Mouse (Mus musculus) liver, embryonic 15.5 days (tissue): Measurements from ENCODE around the gene Gbp7. TPM values are rescaled to one million over a fixed set of nuclear protein-coding genes. Genes with fewer than 3 reads are reported as not detected.
"Not testable (repeated sequence)": the region's sequence is repeated elsewhere in the genome, so short reads cannot be mapped to it uniquely, and the experiment has no call there.

Source experiments
- ATAC-seq: fragments of 200-750 bp; cut with Nextera tagmentation; 2 replicates; pipeline ENCODE4 v1.8.0; 2017; ENCODE audit warnings: moderate number of reproducible peaks, mild to moderate bottlenecking, moderate library complexity; ENCODE audit not compliant: insufficient read depth
- H3K27ac ChIP-seq: fragments of 300-500 bp; sonication (generic); replicated peaks from 2 replicates; pipeline ENCODE4 v1.5.1; 2015; ENCODE audit warnings: mild to moderate bottlenecking, inconsistent platforms
- H3K27me3 ChIP-seq: fragments of 300-500 bp; sonication (generic); 2 replicates; pipeline ENCODE4 v1.6.1; 2015; ENCODE audit warnings: mild to moderate bottlenecking, inconsistent platforms
- H3K36me3 ChIP-seq: fragments of 300-500 bp; sonication (generic); replicated peaks from 2 replicates; pipeline ENCODE4 v1.6.1; 2015; ENCODE audit warnings: moderate library complexity, mild to moderate bottlenecking, inconsistent platforms
- H3K4me1 ChIP-seq: fragments of 300-500 bp; sonication (generic); replicated peaks from 2 replicates; pipeline ENCODE4 v1.6.1; 2015; ENCODE audit warnings: inconsistent platforms
- H3K4me2 ChIP-seq: fragments of 300-500 bp; sonication (generic); 2 replicates; pipeline ENCODE4 v1.6.1; 2015; ENCODE audit warnings: moderate library complexity, mild to moderate bottlenecking, inconsistent platforms
- H3K4me3 ChIP-seq: fragments of 300-500 bp; sonication (generic); replicated peaks from 2 replicates; pipeline ENCODE4 v1.5.1; 2015; ENCODE audit warnings: mild to moderate bottlenecking, inconsistent platforms
- H3K9ac ChIP-seq: fragments of 300-500 bp; sonication (generic); 2 replicates; pipeline ENCODE4 v1.6.1; 2015; ENCODE audit warnings: moderate library complexity, mild to moderate bottlenecking, inconsistent platforms
- H3K9me3 ChIP-seq: fragments of 300-500 bp; sonication (generic); replicated peaks from 2 replicates; pipeline ENCODE4 v1.6.1; 2016; ENCODE audit warnings: inconsistent platforms
- WGBS: fragments of 180-500 bp; shearing (Covaris S2); methylation state at CpG from one replicate; pipeline ENCODE4 v1.1.7; 2015; ENCODE audit warnings: mixed read lengths; ENCODE audit not compliant: insufficient replicate concordance; 5-methylcytosine and 5-hydroxymethylcytosine counted together
- polyA plus RNA-seq: library from polyadenylated mRNA; unstranded; fragments of >200 nt; fragmentation: Nextera tagmentation; extraction: Ambion mirVana; gene quantifications from 2 replicates; pipeline ENCODE4 v1.2.1, GENCODE M21; 2015

Gbp7 gene
- polyA plus RNA-seq, 1 experiment from 2014 or later: 3.7 TPM

DNA sequence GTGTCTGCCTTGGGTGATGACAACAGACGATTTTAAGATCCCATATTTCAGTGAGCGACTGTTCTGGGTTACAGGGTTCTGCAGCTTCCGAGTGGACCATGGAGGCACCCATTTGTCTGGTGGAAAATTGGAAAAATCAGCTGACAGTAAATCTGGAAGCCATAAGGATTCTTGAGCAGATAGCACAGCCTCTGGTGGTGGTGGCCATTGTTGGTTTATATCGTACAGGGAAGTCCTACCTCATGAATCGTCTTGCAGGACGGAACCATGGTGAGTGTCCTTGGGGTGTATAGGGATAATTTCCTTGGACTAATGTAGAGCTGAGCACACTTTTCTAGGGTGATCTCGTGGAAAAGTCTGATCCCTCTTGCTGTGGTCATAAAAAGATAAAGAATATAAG lies 31.5 kb downstream of the Gbp7 start:
- no peak for ATAC-seq
- Histone ChIP-seq H3K4me3 (no peak overlapping the region), H3K27ac (no peak overlapping the region), H3K4me2 (no peak overlapping the region), H3K27me3 (no peaks in the 10 kb centered on the region), H3K4me1 (no peaks in the 10 kb centered on the region; the same call in 1 of the 2 replicates), H3K9ac (no peak overlapping the region), H3K9me3 (no peaks in the 10 kb centered on the region), H3K36me3 (no peaks in the 10 kb centered on the region)
- 58% methylated on average over 7 of the region's 7 CpGs for WGBS

DNA sequence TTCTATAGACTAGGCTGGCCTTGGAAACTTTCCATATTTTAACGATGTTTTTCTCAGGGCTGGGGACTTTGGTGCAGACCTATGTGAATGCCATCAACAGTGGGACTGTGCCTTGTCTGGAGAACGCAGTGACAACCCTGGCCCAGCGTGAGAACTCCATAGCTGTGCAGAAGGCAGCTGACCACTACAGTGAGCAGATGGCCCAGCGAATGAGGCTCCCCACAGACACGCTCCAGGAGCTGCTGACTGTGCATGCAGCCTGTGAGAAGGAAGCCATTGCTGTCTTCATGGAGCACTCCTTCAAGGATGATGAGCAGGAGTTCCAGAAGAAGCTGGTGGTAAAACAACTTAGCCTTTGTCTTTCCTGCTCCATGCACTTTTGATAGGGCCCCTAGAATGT lies 37.3 kb downstream of the Gbp7 start:
- H3K27me3 ChIP-seq, H3K36me3 ChIP-seq, H3K4me2 ChIP-seq, ATAC-seq, H3K4me3 ChIP-seq, H3K9me3 ChIP-seq, H3K27ac ChIP-seq, H3K4me1 ChIP-seq, H3K9ac ChIP-seq: not testable (repeated sequence)
- 54% methylated on average over 5 of the region's 5 CpGs for whole genome bisulfite sequencing

DNA sequence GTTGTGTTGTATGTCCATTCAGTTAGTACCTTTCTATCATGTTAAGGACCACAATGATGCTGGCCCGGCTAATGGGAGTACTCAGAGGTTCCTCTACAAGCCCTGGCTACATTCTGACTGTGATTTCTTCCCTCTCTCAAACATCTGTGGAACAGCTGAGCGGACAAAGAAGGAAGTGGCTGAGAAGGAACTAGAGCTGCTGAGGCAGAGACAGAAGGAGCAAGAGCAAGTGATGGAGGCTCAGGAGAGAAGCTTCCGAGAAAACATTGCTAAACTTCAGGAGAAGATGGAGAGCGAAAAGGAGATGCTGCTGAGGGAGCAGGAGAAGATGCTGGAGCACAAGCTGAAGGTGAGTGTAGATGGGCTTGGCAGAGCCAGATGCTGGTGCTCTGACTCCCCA lies 40.6 kb downstream of the Gbp7 start:
- 58% methylated on average over 4 of the region's 4 CpGs for WGBS
- H3K27ac ChIP-seq: no peak overlapping the region
- H3K9ac ChIP-seq: no peak overlapping the region
- H3K4me3 ChIP-seq: no peak overlapping the region
- H3K27me3 ChIP-seq: no peaks in the 10 kb centered on the region
- H3K36me3 ChIP-seq: no peaks in the 10 kb centered on the region
- no peaks in the 10 kb centered on the region for H3K9me3 ChIP-seq
- ATAC-seq: no peak
- H3K4me2 ChIP-seq: no peak overlapping the region
- H3K4me1 ChIP-seq: no peaks in the 10 kb centered on the region

DNA sequence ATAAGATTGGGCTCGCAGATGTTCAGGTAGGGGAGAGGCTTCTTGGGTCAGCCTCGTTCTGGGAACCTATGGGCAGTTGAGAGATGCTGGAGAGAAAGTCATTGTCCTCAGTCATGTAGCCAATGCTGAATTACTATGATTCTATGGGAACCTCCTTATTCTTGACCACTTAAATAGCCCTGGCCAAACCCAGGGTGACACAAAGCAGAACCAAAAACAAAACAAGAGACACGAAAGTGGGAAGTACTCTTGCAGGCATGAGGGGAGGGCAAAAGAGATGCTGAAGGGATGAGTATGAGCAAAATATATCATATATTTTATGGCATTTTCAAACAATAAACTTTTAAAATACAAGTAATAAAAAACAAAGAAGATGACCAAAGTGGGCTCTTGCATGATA lies 47.0 kb downstream of the Gbp7 start:
- no peak overlapping the region for H3K9ac ChIP-seq
- no peaks in the 10 kb centered on the region for H3K4me1 ChIP-seq
- H3K4me2 ChIP-seq: no peak overlapping the region
- H3K4me3 ChIP-seq: no peak overlapping the region
- H3K9me3 ChIP-seq: no peaks in the 10 kb centered on the region
- H3K27me3 ChIP-seq: no peaks in the 10 kb centered on the region
- ATAC-seq: no peak
- 44% methylated on average over 3 of the region's 3 CpGs for WGBS
- no peak overlapping the region for H3K27ac ChIP-seq
- H3K36me3 ChIP-seq: no peaks in the 10 kb centered on the region

DNA sequence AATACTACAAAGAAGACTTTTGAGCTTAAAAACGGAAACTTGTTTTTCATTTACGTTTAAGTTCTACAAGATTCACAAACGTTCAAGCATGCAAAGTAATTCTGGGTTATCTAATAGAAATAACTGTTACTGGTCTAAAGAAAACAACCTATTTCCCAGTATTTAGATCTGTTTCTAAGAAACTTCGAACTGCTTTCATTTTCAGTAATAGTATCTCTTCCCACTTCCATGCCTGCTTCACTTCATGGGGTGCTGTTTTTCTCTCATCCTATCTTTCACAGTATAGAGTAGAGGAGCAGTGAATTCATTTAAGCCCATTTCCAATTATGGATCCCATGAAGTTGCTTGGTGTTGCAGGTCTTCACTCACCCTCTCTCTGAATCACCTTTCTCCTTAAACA lies 48.2 kb downstream of the Gbp7 start:
- no peak overlapping the region for H3K4me2 ChIP-seq
- no peak overlapping the region for H3K27ac ChIP-seq
- no peaks in the 10 kb centered on the region for H3K27me3 ChIP-seq
- no peak for ATAC-seq
- no peak overlapping the region for H3K4me3 ChIP-seq
- 54% methylated on average over 4 of the region's 4 CpGs for WGBS
- no peaks in the 10 kb centered on the region for H3K4me1 ChIP-seq
- no peaks in the 10 kb centered on the region for H3K9me3 ChIP-seq
- H3K9ac ChIP-seq: no peak overlapping the region
- H3K36me3 ChIP-seq: no peaks in the 10 kb centered on the region

DNA sequence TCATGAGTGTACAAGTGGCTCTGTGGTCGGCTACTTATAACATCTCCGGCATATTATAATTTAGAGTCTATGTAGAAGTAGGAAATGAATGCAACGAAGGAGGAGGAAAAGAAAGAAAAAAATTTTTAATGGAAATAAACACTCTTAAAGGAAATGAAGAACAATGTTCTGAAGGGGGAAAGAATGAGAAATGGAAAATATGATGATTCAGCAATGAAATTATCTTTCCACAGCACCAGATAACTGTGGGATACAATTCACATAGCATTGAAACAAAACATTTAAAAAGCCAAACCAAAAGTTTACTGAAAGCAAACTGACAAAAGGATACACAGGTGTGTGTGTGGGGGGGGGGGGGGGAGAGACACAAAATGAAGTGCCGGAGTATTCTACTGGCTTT lies 52.9 kb downstream of the Gbp7 start:
- H3K9ac ChIP-seq: no peak overlapping the region
- no peak overlapping the region for H3K27ac ChIP-seq
- no peak overlapping the region for H3K4me3 ChIP-seq
- no peak overlapping the region for H3K4me2 ChIP-seq
- no peaks in the 10 kb centered on the region for H3K36me3 ChIP-seq
- WGBS: 76% methylated on average over 4 of the region's 4 CpGs
- no peak for ATAC-seq
- no peaks in the 10 kb centered on the region for H3K27me3 ChIP-seq
- H3K4me1 ChIP-seq: no peaks in the 10 kb centered on the region
- H3K9me3 ChIP-seq: no peaks in the 10 kb centered on the region

DNA sequence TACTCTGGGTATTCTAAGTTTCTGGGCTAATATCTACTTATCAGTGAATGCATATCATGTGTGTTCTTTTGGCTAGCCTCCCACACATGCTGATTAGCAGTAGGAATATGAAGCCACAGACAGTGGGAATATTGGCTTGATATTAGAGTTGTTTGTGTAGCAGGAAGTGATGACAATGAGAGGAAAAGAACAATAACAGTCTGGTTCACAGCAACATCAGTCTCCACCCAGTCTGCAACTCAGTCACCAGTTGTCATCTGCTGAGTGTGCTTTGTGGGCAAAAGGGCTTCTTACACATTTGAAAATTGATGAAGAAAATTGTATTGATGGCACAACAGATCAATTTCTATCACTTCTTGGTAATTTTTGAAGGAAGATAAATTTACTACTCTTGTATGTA lies 57.2 kb downstream of the Gbp7 start:
- Histone ChIP-seq H3K4me2 (no peak overlapping the region), H3K4me3 (no peak overlapping the region), H3K9ac (no peak overlapping the region), H3K4me1 (no peaks in the 10 kb centered on the region), H3K36me3 (no peaks in the 10 kb centered on the region), H3K27me3 (no peaks in the 10 kb centered on the region), H3K27ac (no peak overlapping the region), H3K9me3 (no peaks in the 10 kb centered on the region)
- no peak for ATAC-seq

DNA sequence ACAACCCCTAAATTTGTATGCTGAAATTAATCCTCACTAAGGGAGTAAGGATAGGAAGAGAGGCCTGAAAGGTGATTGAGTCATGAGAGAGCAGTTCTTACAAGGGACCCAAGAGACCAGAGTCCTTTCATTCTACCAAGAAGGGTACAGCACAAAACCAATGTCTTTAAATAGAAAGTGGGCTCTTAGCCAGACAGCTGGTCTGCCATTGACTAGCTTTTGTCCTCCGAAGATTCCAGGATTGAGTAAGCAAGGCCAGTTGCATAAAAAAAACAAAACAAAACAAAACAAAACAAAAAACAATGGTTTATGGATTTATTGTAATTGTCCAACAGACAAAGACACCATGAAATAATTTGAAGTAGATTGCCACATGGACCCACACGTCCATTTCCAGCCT lies 58.7 kb downstream of the Gbp7 start:
- no peaks in the 10 kb centered on the region for H3K9me3 ChIP-seq
- no peak overlapping the region for H3K27ac ChIP-seq
- no peak overlapping the region for H3K4me3 ChIP-seq
- H3K9ac ChIP-seq: no peak overlapping the region
- ATAC-seq: no peak
- H3K36me3 ChIP-seq: no peaks in the 10 kb centered on the region
- WGBS: 48% methylated on average over 2 of the region's 2 CpGs
- H3K4me2 ChIP-seq: no peak overlapping the region
- H3K4me1 ChIP-seq: no peaks in the 10 kb centered on the region
- H3K27me3 ChIP-seq: no peaks in the 10 kb centered on the region

DNA sequence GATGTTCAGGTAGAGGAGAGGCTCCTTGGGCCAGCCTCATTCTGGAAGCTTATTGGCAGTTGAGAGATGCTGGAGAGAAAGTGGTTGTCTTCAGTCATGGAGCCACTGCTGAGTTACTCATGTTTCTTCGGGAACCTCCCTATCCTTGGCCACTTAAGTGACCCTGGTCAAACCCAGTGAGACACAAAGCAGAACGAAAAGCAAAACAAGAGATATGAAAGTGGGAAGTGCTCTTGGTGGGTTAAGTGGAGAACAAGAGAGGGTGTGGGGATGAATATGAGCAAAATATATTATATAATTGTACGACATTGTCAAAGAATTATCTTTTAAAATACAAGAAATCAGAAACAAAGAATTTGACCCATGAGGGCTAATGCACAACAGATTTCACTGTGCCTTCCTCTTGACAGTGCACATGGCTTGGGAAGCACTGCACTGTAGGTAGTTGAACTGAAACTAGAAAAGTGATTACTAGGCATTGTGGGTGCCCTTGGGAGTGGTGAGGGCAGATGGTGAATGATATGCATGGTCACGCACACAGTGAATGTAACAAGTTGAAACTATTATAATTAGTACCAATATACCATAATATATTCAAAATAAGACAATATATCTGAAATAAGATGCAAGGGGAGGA lies 60.4 kb downstream of the Gbp7 start:
- H3K27me3 ChIP-seq: no peaks in the 10 kb centered on the region
- H3K27ac ChIP-seq: no peak overlapping the region
- no peaks in the 10 kb centered on the region for H3K36me3 ChIP-seq
- no peaks in the 10 kb centered on the region for H3K9me3 ChIP-seq
- WGBS: 51% methylated on average over 4 of the region's 4 CpGs
- no peak for ATAC-seq
- no peak overlapping the region for H3K9ac ChIP-seq
- H3K4me3 ChIP-seq: no peak overlapping the region
- no peaks in the 10 kb centered on the region for H3K4me1 ChIP-seq
- H3K4me2 ChIP-seq: no peak overlapping the region

DNA sequence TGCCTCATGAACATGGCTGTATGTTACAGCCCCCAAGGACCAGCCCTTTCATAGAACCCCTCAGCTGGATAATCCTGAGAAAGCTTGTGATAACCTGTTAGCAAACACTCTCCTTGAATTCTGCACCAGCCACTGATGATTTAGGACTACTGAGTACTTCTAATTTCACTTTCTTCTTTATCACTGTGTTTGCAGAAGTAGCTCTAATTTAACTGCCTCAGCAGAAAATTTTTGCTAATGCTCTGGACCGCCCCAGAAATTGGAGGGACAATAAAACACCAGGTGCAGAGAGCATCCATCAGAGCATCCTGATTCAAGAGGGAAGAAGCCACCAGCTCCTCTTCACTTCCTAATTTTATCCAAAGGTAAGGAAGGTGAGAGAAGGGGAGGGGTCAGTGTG lies 64.4 kb downstream of the Gbp7 start, which contains the start of gene Gbp2b:
Gbp2b (plus strand) TSS at position 301 of the 400 bp plus-strand sequence.
- H3K36me3 ChIP-seq: no peaks in the 10 kb centered on the region
- H3K4me1 ChIP-seq: no peaks in the 10 kb centered on the region
- H3K4me2 ChIP-seq: no peak within 1 kb of the TSS
- 73% methylated on average over 1 of the region's 1 CpGs for WGBS
- H3K27ac ChIP-seq: no peak within 1 kb of the TSS
- no peak for ATAC-seq
- H3K27me3 ChIP-seq: no peaks in the 10 kb centered on the region
- H3K4me3 ChIP-seq: no peak within 1 kb of the TSS
- no peak within 1 kb of the TSS for H3K9ac ChIP-seq
- H3K9me3 ChIP-seq: no peaks in the 10 kb centered on the region

DNA sequence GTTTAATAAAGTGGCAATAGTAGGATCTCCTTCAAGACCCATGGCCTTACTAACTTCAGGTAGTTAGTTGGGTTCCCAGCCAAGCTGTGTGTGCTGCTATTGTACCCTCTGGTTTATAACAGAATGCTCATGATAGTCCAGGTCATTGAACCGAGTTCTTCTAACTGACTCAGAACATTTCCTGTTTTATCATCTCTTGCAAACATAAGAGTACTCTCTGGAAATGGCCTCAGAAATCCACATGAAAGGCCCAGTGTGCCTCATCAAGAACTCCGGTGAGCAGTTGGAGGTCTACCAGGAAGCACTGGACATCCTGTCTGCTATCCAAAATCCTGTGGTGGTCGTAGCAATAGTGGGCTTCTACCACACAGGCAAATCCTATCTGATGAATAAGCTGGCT lies 67.8 kb downstream of the Gbp7 start:
- Histone ChIP-seq H3K4me3 (no peak overlapping the region), H3K9ac (no peak overlapping the region), H3K4me2 (no peak overlapping the region), H3K36me3 (no peaks in the 10 kb centered on the region), H3K27ac (no peak overlapping the region), H3K27me3 (no peaks in the 10 kb centered on the region), H3K4me1 (no peaks in the 10 kb centered on the region), H3K9me3 (no peaks in the 10 kb centered on the region)
- WGBS: 43% methylated on average over 3 of the region's 3 CpGs
- ATAC-seq: no peak
